Mouse (Mus musculus): ENCODE measurements at regions not wholly inside any gene's neighbourhood (a gene's known extent, or its start where the extent isn't known, plus 50 kb on each side); places are given as distances from the start of the nearest gene placed in this dataset.

DNA sequence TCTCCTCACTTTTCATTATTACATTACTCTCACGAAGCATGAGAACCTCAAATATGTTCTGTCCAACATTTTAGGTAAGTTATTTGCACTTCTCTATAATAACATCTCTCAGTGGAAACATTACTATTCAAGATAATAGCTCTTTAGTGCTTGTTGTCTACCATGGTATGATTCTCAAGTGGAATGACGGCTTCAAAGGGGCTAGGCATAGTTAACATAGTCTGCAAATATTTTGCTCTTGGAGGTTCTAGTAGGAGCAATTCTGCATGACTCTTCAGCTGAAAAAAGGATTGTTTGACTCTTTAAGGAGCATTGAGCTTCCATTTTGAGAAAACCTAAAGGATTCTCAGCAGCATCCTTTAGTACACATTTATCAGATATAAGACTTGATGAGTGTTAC is 182.5 kb upstream of the Tprg start:
- TF ChIP-seq POLR2A (IDR thresholded peaks at IDR 0.05; ENCODE audit: borderline replicate concordance, extremely low read depth, insufficient read depth, insufficient read length, poor library complexity, severe bottlenecking) (no peak), CTCF (IDR thresholded peaks at IDR 0.05; ENCODE audit: borderline replicate concordance, extremely low read depth, insufficient read depth, insufficient read length) (no peak)

DNA sequence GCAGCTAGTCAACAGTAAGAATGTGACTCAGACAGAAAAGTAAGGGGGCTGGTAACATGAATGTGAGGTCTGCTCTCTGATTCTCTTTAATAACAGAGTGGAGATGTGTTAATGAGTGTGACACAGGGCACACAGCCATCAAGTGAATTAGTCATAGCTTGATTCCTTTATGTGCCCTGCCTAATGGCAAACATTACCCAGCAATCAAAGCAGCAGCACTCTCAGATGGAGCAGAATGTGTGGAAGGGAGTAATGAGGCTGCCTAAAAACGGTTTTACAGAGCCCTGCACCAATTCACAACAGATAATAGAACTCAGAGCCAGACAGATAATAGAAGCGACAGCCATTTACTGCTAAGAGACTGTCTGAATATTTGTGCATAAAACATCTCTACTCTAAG is 182.0 kb upstream of the Tprg start:
- TF ChIP-seq POLR2A (IDR thresholded peaks at IDR 0.05; ENCODE audit: borderline replicate concordance, extremely low read depth, insufficient read depth, insufficient read length, poor library complexity, severe bottlenecking): no peak
- TF ChIP-seq CTCF (IDR thresholded peaks at IDR 0.05; ENCODE audit: borderline replicate concordance, extremely low read depth, insufficient read depth, insufficient read length): no peak
- peak; percentile 96 for DNase-seq (ENCODE audit: low read depth)

More for the DNA sequence above, 182.5 kb upstream of the Tprg start:
- DNase-seq (ENCODE audit: low read depth): no peak

DNA sequence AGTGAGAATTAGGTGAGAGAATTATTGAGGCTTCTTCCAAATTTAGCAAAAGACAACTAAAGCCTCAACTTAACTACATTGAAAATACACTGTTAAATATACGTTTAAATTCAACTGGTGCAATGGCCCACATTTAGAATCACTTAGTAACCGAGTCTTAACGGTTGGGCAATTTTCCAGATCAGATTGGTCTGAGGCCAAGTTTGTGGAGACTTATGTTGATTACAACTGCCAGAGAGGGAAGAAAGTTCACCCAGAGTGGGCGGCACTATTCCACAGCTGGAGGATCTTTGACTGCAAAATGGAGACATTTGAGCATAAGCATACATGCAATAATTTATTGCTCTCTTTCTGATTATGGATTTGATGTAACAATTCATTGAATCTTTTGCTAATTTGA is 146.5 kb upstream of the Tprg start:
- peak; percentile 70 for DNase-seq (ENCODE audit: low read depth)

DNA sequence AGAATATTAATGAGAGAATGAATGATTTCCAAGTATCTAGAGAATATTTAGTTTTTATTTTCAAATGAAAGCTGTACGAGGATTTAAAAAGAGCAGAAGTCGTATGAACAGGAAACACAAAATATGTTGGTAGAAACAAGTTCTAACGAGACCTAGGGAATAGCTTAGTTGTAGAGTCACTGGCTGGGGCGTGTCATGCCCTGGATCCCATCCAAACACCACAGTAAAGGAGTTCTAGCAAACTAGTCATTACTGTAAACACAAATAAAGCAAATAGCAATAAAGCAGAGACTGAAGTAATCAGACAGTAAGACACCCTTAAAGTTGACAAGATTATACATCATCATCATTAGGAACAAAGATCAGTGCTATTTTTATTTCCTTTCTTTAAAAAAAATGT is 139.1 kb upstream of the Tprg start:
- no peak for DNase-seq (ENCODE audit: low read depth)
- TF ChIP-seq POLR2A (IDR thresholded peaks at IDR 0.05; ENCODE audit: borderline replicate concordance, extremely low read depth, insufficient read depth, insufficient read length, poor library complexity, severe bottlenecking) (no peak), CTCF (IDR thresholded peaks at IDR 0.05; ENCODE audit: borderline replicate concordance, extremely low read depth, insufficient read depth, insufficient read length) (no peak)

More for the DNA sequence above, 146.5 kb upstream of the Tprg start:
- TF ChIP-seq CTCF (IDR thresholded peaks at IDR 0.05; ENCODE audit: borderline replicate concordance, extremely low read depth, insufficient read depth, insufficient read length) (no peak), POLR2A (IDR thresholded peaks at IDR 0.05; ENCODE audit: borderline replicate concordance, extremely low read depth, insufficient read depth, insufficient read length, poor library complexity, severe bottlenecking) (no peak)

DNA sequence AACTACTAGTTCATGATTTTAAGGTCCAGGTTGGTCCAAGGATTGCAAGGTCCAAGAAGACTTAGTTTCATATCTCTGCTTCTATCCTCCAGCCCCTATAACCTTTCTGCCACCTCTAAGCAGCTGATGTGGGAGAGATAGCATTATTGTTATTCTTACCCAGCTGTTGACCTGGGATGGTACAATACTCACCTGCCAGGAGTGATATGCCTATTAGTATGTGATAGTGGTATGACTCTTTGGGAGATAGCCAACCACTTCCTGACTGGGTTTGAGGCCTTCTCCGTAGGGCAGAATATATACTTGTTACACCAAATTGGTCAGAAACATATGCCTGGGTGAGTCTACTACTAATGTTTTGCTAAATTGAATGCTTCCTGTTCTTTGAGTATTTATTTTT is 137.4 kb upstream of the Tprg start:
- DNase-seq (ENCODE audit: low read depth): no peak
- TF ChIP-seq POLR2A (IDR thresholded peaks at IDR 0.05; ENCODE audit: borderline replicate concordance, extremely low read depth, insufficient read depth, insufficient read length, poor library complexity, severe bottlenecking) (no peak), CTCF (IDR thresholded peaks at IDR 0.05; ENCODE audit: borderline replicate concordance, extremely low read depth, insufficient read depth, insufficient read length) (no peak)

DNA sequence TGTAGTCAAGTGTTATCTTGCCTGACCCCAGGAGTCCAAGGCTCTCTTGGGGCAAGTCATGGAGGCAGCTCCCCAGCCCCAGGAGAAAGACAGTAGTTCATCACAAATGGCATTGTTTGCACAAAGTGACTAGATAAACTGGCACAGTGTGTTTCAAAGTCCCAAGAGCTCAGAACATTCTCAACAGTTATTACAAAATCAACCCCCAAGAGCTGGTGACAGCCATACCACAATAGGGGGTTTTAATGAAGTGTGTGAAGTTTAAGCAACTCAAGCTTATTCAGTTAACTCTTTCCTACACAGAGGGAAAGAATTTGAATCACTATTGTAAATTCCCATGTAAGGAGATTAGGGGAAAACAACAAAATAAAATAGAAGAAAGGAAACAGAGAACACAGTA is 109.7 kb upstream of the Tprg start:
- no peak for TF ChIP-seq CTCF (IDR thresholded peaks at IDR 0.05; ENCODE audit: borderline replicate concordance, extremely low read depth, insufficient read depth, insufficient read length)
- no peak for DNase-seq (ENCODE audit: low read depth)

DNA sequence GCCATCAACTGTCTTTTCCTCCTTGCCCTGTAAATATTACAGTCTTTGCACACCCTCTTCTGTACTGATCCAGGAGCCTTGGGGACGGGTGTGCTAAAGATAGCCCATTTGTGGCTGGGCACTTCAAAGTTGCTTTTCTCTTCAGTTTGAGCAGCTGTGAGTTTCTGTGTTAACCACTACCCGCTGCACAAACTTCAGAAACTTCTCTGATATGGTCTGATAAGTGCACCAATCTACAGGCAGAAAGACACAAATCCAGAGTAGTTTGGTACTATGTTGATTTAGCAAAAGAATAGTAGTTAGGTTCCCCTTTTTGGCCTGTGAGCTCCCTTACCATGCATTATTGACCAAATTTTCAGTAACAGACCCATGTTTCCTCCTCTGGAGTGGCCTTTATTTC is 108.6 kb upstream of the Tprg start:
- no peak for DNase-seq (ENCODE audit: low read depth)

DNA sequence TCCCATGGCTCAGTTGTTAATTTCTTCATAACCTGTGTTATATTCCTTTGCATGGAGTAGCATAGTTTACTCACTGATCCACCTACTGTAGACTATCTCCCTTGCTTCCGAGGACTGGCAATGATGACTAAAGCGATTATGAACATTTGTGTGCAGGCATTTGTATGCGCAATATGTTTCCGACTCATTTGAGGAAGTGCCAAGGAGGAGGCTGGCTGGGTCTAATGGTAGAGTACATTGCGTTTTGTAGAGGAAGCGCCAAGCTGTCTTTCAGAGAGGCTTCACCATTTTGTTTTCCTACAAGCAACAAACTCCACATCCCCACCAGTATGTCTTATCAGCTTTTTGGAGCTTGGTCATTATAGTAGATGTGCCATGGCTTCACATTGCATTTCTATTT is 104.7 kb upstream of the Tprg start:
- DNase-seq (ENCODE audit: low read depth): peak; percentile 51
- TF ChIP-seq POLR2A (IDR thresholded peaks at IDR 0.05; ENCODE audit: borderline replicate concordance, extremely low read depth, insufficient read depth, insufficient read length, poor library complexity, severe bottlenecking) (no peak), CTCF (IDR thresholded peaks at IDR 0.05; ENCODE audit: borderline replicate concordance, extremely low read depth, insufficient read depth, insufficient read length) (no peak)

More for the DNA sequence above, 108.6 kb upstream of the Tprg start:
- TF ChIP-seq CTCF (IDR thresholded peaks at IDR 0.05; ENCODE audit: borderline replicate concordance, extremely low read depth, insufficient read depth, insufficient read length): no peak
- no peak for TF ChIP-seq POLR2A (IDR thresholded peaks at IDR 0.05; ENCODE audit: borderline replicate concordance, extremely low read depth, insufficient read depth, insufficient read length, poor library complexity, severe bottlenecking)

DNA sequence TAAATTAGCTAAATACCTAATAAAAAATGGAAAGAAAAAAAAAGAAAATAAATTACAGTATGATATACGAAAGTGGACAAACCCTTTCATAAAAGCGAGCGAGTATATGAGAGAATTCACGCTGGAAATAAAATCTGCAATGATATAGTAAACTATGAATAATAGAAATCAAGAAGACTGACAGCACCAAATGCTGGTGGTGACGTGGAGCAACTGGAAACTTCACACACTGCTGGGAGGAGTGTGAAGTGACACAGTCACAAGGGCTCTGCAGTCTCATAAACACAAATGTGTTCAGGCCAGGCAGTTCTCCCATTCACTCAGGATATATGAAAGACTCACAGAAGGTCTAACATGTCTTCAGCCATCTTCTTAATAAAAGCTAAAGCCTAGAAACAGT is 89.5 kb upstream of the Tprg start:
- no peak for DNase-seq (ENCODE audit: low read depth)

DNA sequence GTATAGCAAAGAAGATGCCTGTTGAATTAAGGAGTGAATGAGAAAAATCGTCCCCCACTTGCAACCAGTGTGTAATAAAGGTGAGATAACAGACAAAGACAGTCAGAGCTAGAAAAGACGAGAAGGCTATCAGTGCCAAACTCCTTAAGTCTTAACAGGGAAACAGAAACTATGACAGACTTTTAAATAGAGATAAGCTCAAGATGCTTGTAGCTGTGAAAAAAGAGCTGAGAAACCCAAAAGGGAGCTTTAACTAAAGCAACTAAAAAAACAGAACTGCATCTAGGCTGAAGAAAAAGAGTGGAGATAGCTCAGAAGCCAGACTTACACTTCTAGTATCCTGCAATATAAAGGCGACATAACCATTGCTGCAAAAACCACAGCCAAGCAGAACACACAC is 87.8 kb upstream of the Tprg start:
- TF ChIP-seq CTCF (IDR thresholded peaks at IDR 0.05; ENCODE audit: borderline replicate concordance, extremely low read depth, insufficient read depth, insufficient read length) (no peak), POLR2A (IDR thresholded peaks at IDR 0.05; ENCODE audit: borderline replicate concordance, extremely low read depth, insufficient read depth, insufficient read length, poor library complexity, severe bottlenecking) (no peak)
- no peak for DNase-seq (ENCODE audit: low read depth)

More for the DNA sequence above, 89.5 kb upstream of the Tprg start:
- TF ChIP-seq POLR2A (IDR thresholded peaks at IDR 0.05; ENCODE audit: borderline replicate concordance, extremely low read depth, insufficient read depth, insufficient read length, poor library complexity, severe bottlenecking): no peak
- no peak for TF ChIP-seq CTCF (IDR thresholded peaks at IDR 0.05; ENCODE audit: borderline replicate concordance, extremely low read depth, insufficient read depth, insufficient read length)

DNA sequence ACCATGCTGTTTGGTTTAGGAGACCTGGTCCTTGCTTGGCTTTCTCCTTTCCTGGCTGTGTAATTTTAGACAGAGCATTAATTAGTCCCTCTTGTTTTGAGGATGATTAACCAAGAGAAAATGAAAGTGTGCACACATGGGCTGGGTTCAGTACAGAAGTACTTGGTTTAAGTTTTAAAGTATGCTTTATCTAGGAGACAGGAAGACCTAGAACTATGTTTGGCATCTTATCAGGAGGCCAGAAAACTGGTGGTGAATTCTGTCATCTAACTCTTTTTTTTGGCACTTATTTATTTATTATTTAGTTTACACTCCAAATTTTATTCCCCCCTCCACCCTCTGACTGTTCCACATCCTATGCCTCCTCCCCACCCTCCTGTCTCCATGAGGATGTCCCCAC is 86.6 kb upstream of the Tprg start:
- no peak for TF ChIP-seq CTCF (IDR thresholded peaks at IDR 0.05; ENCODE audit: borderline replicate concordance, extremely low read depth, insufficient read depth, insufficient read length)
- no peak for TF ChIP-seq POLR2A (IDR thresholded peaks at IDR 0.05; ENCODE audit: borderline replicate concordance, extremely low read depth, insufficient read depth, insufficient read length, poor library complexity, severe bottlenecking)
- DNase-seq (ENCODE audit: low read depth): no peak

DNA sequence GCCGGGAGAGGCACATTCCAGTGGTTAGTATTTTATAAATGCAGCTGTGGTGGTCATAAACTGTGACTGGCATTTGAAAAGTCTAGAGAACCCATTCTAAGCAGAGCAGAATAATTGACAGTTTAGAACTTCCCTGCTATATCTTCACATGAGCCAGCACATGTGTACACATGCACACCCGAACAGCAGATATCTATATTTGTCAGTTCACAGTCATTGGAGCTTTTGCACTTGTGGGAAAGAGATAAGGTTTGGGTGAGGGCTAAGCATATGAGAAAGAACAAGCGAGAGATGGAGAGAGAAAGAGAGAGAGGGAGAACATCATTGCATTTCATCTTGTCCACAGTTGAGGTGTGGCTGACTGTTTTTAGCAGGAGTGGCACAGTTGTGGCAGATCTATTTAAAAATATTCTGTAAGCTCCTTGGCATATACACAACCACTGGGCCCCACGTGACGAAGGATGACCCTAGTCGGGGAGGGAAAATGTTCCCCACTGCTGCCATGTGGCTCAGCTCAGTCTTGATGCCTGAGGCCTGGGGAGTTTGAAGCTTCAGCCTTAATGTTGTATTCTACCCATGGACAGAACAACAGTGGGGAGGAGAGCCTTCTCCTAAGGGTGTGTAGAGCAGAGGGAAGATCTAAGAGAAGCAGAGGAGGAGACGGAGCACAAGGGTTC is 85.4 kb upstream of the Tprg start:
- TF ChIP-seq CTCF (IDR thresholded peaks at IDR 0.05; ENCODE audit: borderline replicate concordance, extremely low read depth, insufficient read depth, insufficient read length): no peak
- TF ChIP-seq POLR2A (IDR thresholded peaks at IDR 0.05; ENCODE audit: borderline replicate concordance, extremely low read depth, insufficient read depth, insufficient read length, poor library complexity, severe bottlenecking): no peak
- no peak for DNase-seq (ENCODE audit: low read depth)
